ENCODE assay signal across 27 mouse cellular contexts in the genomic region with DNA sequence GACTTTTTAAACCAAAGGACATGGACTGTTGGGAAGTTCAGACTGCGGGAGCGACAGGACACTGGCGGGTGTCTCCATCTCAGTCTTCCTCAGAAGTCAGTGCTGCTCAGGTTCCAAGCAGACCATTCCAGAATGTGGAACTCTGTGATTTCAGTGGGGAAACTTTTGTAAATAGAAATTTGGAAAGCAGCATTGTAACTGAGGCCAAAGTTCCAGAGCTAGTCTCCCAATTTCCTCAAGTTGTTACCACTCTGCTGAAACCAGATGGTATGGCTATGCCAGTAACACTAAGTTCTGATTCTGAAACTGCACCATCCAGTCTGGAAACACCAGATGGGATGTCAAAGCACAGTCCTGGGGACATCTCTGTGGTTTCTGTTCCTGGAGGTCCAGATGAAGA. TPM values are rescaled to one million over a fixed set of nuclear protein-coding genes. Genes with fewer than 3 reads are reported as not detected.
"Had no signal": no experiment of that assay in that cellular context is flagged by ENCODE, and none has a peak within 500 bp of the region (broad histone marks: within the 10 kb centered on the region; RNA-seq: fewer than 3 reads in every experiment).

No protein-coding gene starts in this region.

- H3K9me3 ChIP-seq: heart, embryonic 13.5 days; heart, embryonic 15.5 days; hindbrain, embryonic 13.5 days; hindbrain, embryonic 15.5 days; kidney, embryonic 15.5 days; limb, embryonic 10.5 days; limb, embryonic 12.5 days had no signal

- H3K4me2 ChIP-seq: heart, embryonic 11.5 days; heart, embryonic 13.5 days; heart, embryonic 15.5 days; hindbrain, embryonic 13.5 days; hindbrain, embryonic 15.5 days; kidney, embryonic 15.5 days; limb, embryonic 12.5 days; liver, embryonic 11.5 days had no signal

- H3K9ac ChIP-seq: forebrain, postnatal 0 days; heart, embryonic 13.5 days; heart, embryonic 15.5 days; hindbrain, embryonic 13.5 days; hindbrain, embryonic 15.5 days; kidney, embryonic 15.5 days; limb, embryonic 12.5 days had no signal

- ATAC-seq: forebrain, postnatal 0 days; hindbrain, postnatal 0 days; intestine, embryonic 16.5 days had no signal

- H3K36me3 ChIP-seq: hindbrain, embryonic 15.5 days had no signal

- DNase-seq: forebrain, postnatal 0 days; gastrocnemius, postnatal 14 days; gastrocnemius, postnatal 36 days; heart, adult 11 months; heart, adult 2 months; heart, postnatal 14 days; heart, postnatal 36 days; kidney, adult 11 months; kidney, adult 2 months; kidney, adult 9 months; kidney, postnatal 14 days; kidney, postnatal 4 days had no signal

- H3K27ac ChIP-seq: heart, adult 2 months; heart, embryonic 13.5 days; heart, embryonic 15.5 days; hindbrain, embryonic 13.5 days; hindbrain, embryonic 15.5 days; hindbrain, postnatal 0 days; kidney, embryonic 15.5 days; kidney, postnatal 0 days; layer of hippocampus, adult 2 months; left cerebral cortex, adult 2 months; limb, embryonic 10.5 days; limb, embryonic 12.5 days had no signal

- H3K27me3 ChIP-seq: heart, embryonic 13.5 days; heart, embryonic 15.5 days; hindbrain, embryonic 13.5 days; hindbrain, embryonic 15.5 days; kidney, embryonic 15.5 days; limb, embryonic 12.5 days had no signal

- H3K4me3 ChIP-seq: heart, adult 2 months; heart, embryonic 13.5 days; heart, embryonic 15.5 days; hindbrain, embryonic 13.5 days; hindbrain, embryonic 15.5 days; kidney, embryonic 15.5 days; layer of hippocampus, adult 2 months; left cerebral cortex, adult 2 months; limb, embryonic 10.5 days; limb, embryonic 12.5 days had no signal

- H3K4me1 ChIP-seq: heart, embryonic 15.5 days; hindbrain, embryonic 13.5 days; hindbrain, embryonic 15.5 days; kidney, embryonic 15.5 days; limb, embryonic 10.5 days; limb, embryonic 12.5 days had no signal

RNA-seq across cellular contexts. Expression of gene Loxl4, which starts 49.6 kb away (rescaled TPM):
- total RNA-seq: hematopoietic stem cell, adult 5-6 weeks had no signal
- polyA plus RNA-seq: hindbrain, embryonic 15.5 days; hindbrain, postnatal 0 days had no signal
